Mouse (Mus musculus): ENCODE data around the gene Sec61a1. TPM values are rescaled to one million over a fixed set of nuclear protein-coding genes. Genes with fewer than 3 reads are reported as not detected.
A peak's percentile ranks its signal among the peaks of the same experiment; 100 is the strongest.

The Sec61a1 gene
- 136 and 157 TPM in 2 replicates for polyA plus RNA-seq (2014; fragmentation: Nextera tagmentation; extraction: Ambion mirVana)

- H3K27me3 ChIP-seq (ENCODE audit: control insufficient read depth, insufficient read depth, low read length): no peaks in the 10 kb centered on the region
- H3K9me3 ChIP-seq (ENCODE audit: control insufficient read depth, low read length): no peaks in the 10 kb centered on the region
- DNase-seq (peak; percentile 97), ATAC-seq (ENCODE audit: low FRiP score, low TSS enrichment) (peak; percentile 96)
- peak within 1 kb of the TSS; percentile 81 for H3K4me3 ChIP-seq (replicated peaks; ENCODE audit: low read depth, low read length)
- peak within 1 kb of the TSS; percentile 86 for H3K9ac ChIP-seq (replicated peaks; ENCODE audit: low read length)
- peaks cover 20% of the 10 kb centered on the region for H3K4me1 ChIP-seq (ENCODE audit: control insufficient read depth, insufficient read depth, low read length)
- peak within 1 kb of the TSS; percentile 92 for H3K27ac ChIP-seq (replicated peaks; ENCODE audit: low read depth, low read length)
- peaks cover 28% of the 10 kb centered on the region for H3K36me3 ChIP-seq (ENCODE audit: control insufficient read depth, insufficient read depth, low read length)
- H3K4me2 ChIP-seq (ENCODE audit: low read length): peak within 1 kb of the TSS; percentile 94
- under 1% methylated on average over 80 of the region's 80 CpGs for WGBS
Measured at GRCm38 (mm10) chr6:88518404-88519263, at the start of gene Sec61a1. Gene Sec61a1 (minus strand): TSS chr6:88518905.

- Histone ChIP-seq H3K36me3 (ENCODE audit: control insufficient read depth, insufficient read depth, low read length) (no peaks in the 10 kb centered on the region), H3K9me3 (ENCODE audit: control insufficient read depth, low read length) (no peaks in the 10 kb centered on the region), H3K27ac (replicated peaks; ENCODE audit: low read depth, low read length) (no peak overlapping the region), H3K4me2 (ENCODE audit: low read length) (peak overlapping the region; percentile 3; the same call in 1 of the 2 replicates), H3K4me1 (ENCODE audit: control insufficient read depth, insufficient read depth, low read length) (no peaks in the 10 kb centered on the region), H3K27me3 (ENCODE audit: control insufficient read depth, insufficient read depth, low read length) (peaks cover 20% of the 10 kb centered on the region), H3K4me3 (replicated peaks; ENCODE audit: low read depth, low read length) (no peak overlapping the region), H3K9ac (replicated peaks; ENCODE audit: low read length) (no peak overlapping the region)
- peak; percentile 15 for DNase-seq
- no peak for ATAC-seq (ENCODE audit: low FRiP score, low TSS enrichment)
- 5% methylated on average over 7 of the region's 7 CpGs for WGBS
Measured at GRCm38 (mm10) chr6:88566676-88567075, 48.0 kb upstream of the Sec61a1 start.

GRCm38 (mm10) chr6:88565033-88565432 is 46.3 kb upstream of the Sec61a1 start:
- no peaks in the 10 kb centered on the region for H3K36me3 ChIP-seq (ENCODE audit: control insufficient read depth, insufficient read depth, low read length)
- H3K27ac ChIP-seq (replicated peaks; ENCODE audit: low read depth, low read length): no peak overlapping the region
- no peaks in the 10 kb centered on the region for H3K9me3 ChIP-seq (ENCODE audit: control insufficient read depth, low read length)
- H3K4me1 ChIP-seq (ENCODE audit: control insufficient read depth, insufficient read depth, low read length): no peaks in the 10 kb centered on the region
- H3K4me3 ChIP-seq (replicated peaks; ENCODE audit: low read depth, low read length): no peak overlapping the region
- DNase-seq (peak; percentile 59), ATAC-seq (ENCODE audit: low FRiP score, low TSS enrichment) (no peak)
- 32% methylated on average over 6 of the region's 6 CpGs for WGBS
- peaks cover 20% of the 10 kb centered on the region for H3K27me3 ChIP-seq (ENCODE audit: control insufficient read depth, insufficient read depth, low read length)
- no peak overlapping the region for H3K4me2 ChIP-seq (ENCODE audit: low read length)
- H3K9ac ChIP-seq (replicated peaks; ENCODE audit: low read length): no peak overlapping the region

GRCm38 (mm10) chr6:88560156-88560555 is 41.5 kb upstream of the Sec61a1 start:
- no peaks in the 10 kb centered on the region for H3K36me3 ChIP-seq (ENCODE audit: control insufficient read depth, insufficient read depth, low read length)
- no peak overlapping the region for H3K9ac ChIP-seq (replicated peaks; ENCODE audit: low read length)
- ATAC-seq (ENCODE audit: low FRiP score, low TSS enrichment): no peak
- H3K27me3 ChIP-seq (ENCODE audit: control insufficient read depth, insufficient read depth, low read length): peaks cover 6% of the 10 kb centered on the region
- no peak overlapping the region for H3K4me3 ChIP-seq (replicated peaks; ENCODE audit: low read depth, low read length)
- H3K4me1 ChIP-seq (ENCODE audit: control insufficient read depth, insufficient read depth, low read length): no peaks in the 10 kb centered on the region
- no peak overlapping the region for H3K27ac ChIP-seq (replicated peaks; ENCODE audit: low read depth, low read length)
- H3K4me2 ChIP-seq (ENCODE audit: low read length): no peak overlapping the region
- H3K9me3 ChIP-seq (ENCODE audit: control insufficient read depth, low read length): no peaks in the 10 kb centered on the region
- DNase-seq: no peak
- WGBS: 96% methylated on average over 4 of the region's 4 CpGs

- ATAC-seq (ENCODE audit: low FRiP score, low TSS enrichment) (no peak), DNase-seq (peak; percentile 58)
- Histone ChIP-seq H3K4me1 (ENCODE audit: control insufficient read depth, insufficient read depth, low read length) (no peaks in the 10 kb centered on the region), H3K9ac (replicated peaks; ENCODE audit: low read length) (no peak overlapping the region), H3K4me3 (replicated peaks; ENCODE audit: low read depth, low read length) (no peak overlapping the region), H3K9me3 (ENCODE audit: control insufficient read depth, low read length) (no peaks in the 10 kb centered on the region), H3K27ac (replicated peaks; ENCODE audit: low read depth, low read length) (no peak overlapping the region), H3K4me2 (ENCODE audit: low read length) (no peak overlapping the region), H3K27me3 (ENCODE audit: control insufficient read depth, insufficient read depth, low read length) (peaks cover 3% of the 10 kb centered on the region; the same call in 1 of the 2 replicates), H3K36me3 (ENCODE audit: control insufficient read depth, insufficient read depth, low read length) (no peaks in the 10 kb centered on the region)
- 19% methylated on average over 5 of the region's 5 CpGs for WGBS
Measured at GRCm38 (mm10) chr6:88559688-88560087, 41.0 kb upstream of the Sec61a1 start.

- no peaks in the 10 kb centered on the region for H3K27me3 ChIP-seq (ENCODE audit: control insufficient read depth, insufficient read depth, low read length)
- H3K36me3 ChIP-seq (ENCODE audit: control insufficient read depth, insufficient read depth, low read length): no peaks in the 10 kb centered on the region
- no peak for DNase-seq
- no peak overlapping the region for H3K9ac ChIP-seq (replicated peaks; ENCODE audit: low read length)
- H3K4me3 ChIP-seq (replicated peaks; ENCODE audit: low read depth, low read length): no peak overlapping the region
- whole genome bisulfite sequencing: 78% methylated on average over 1 of the region's 1 CpGs
- no peak for ATAC-seq (ENCODE audit: low FRiP score, low TSS enrichment)
- H3K9me3 ChIP-seq (ENCODE audit: control insufficient read depth, low read length): no peaks in the 10 kb centered on the region
- H3K4me1 ChIP-seq (ENCODE audit: control insufficient read depth, insufficient read depth, low read length): no peaks in the 10 kb centered on the region
- H3K27ac ChIP-seq (replicated peaks; ENCODE audit: low read depth, low read length): no peak overlapping the region
- H3K4me2 ChIP-seq (ENCODE audit: low read length): no peak overlapping the region
Measured at GRCm38 (mm10) chr6:88558076-88558475, 39.4 kb upstream of the Sec61a1 start.

- no peaks in the 10 kb centered on the region for H3K36me3 ChIP-seq (ENCODE audit: control insufficient read depth, insufficient read depth, low read length)
- H3K9ac ChIP-seq (replicated peaks; ENCODE audit: low read length): no peak overlapping the region
- no peak overlapping the region for H3K4me3 ChIP-seq (replicated peaks; ENCODE audit: low read depth, low read length)
- no peaks in the 10 kb centered on the region for H3K9me3 ChIP-seq (ENCODE audit: control insufficient read depth, low read length)
- DNase-seq: peak; percentile 8
- no peak overlapping the region for H3K27ac ChIP-seq (replicated peaks; ENCODE audit: low read depth, low read length)
- 13% methylated on average over 4 of the region's 4 CpGs for WGBS
- no peak overlapping the region for H3K4me2 ChIP-seq (ENCODE audit: low read length)
- no peak for ATAC-seq (ENCODE audit: low FRiP score, low TSS enrichment)
- H3K4me1 ChIP-seq (ENCODE audit: control insufficient read depth, insufficient read depth, low read length): no peaks in the 10 kb centered on the region
- no peaks in the 10 kb centered on the region for H3K27me3 ChIP-seq (ENCODE audit: control insufficient read depth, insufficient read depth, low read length)
Measured at GRCm38 (mm10) chr6:88557548-88557947, 38.8 kb upstream of the Sec61a1 start.

GRCm38 (mm10) chr6:88549916-88550315 is 31.2 kb upstream of the Sec61a1 start:
- no peak overlapping the region for H3K27ac ChIP-seq (replicated peaks; ENCODE audit: low read depth, low read length)
- H3K9me3 ChIP-seq (ENCODE audit: control insufficient read depth, low read length): no peaks in the 10 kb centered on the region
- 82% methylated on average over 2 of the region's 2 CpGs for WGBS
- peaks cover 10% of the 10 kb centered on the region for H3K4me1 ChIP-seq (ENCODE audit: control insufficient read depth, insufficient read depth, low read length)
- H3K4me2 ChIP-seq (ENCODE audit: low read length): no peak overlapping the region
- no peak overlapping the region for H3K9ac ChIP-seq (replicated peaks; ENCODE audit: low read length)
- DNase-seq (no peak), ATAC-seq (ENCODE audit: low FRiP score, low TSS enrichment) (no peak)
- no peak overlapping the region for H3K4me3 ChIP-seq (replicated peaks; ENCODE audit: low read depth, low read length)
- H3K36me3 ChIP-seq (ENCODE audit: control insufficient read depth, insufficient read depth, low read length): no peaks in the 10 kb centered on the region
- no peaks in the 10 kb centered on the region for H3K27me3 ChIP-seq (ENCODE audit: control insufficient read depth, insufficient read depth, low read length)
